Mouse (Mus musculus): ENCODE data around the gene Acad8. TPM values are rescaled to one million over a fixed set of nuclear protein-coding genes. Genes with fewer than 3 reads are reported as not detected.

The Acad8 gene
- total and polyA plus RNA-seq, 2 experiments from 2014 or later, result 33.7 to 40.5 TPM

- H3K9ac ChIP-seq (replicated peaks; ENCODE audit: low read depth, low read length), result no peak overlapping the region
- TF ChIP-seq EP300 (IDR thresholded peaks at IDR 0.05; ENCODE audit: low read depth) (no peak), CTCF (IDR thresholded peaks at IDR 0.05; ENCODE audit: low read depth) (no peak)
- 89% methylated on average over 2 of the region's 2 CpGs for WGBS
- peaks cover 35% of the 10 kb centered on the region for H3K36me3 ChIP-seq (replicated peaks; ENCODE audit: control insufficient read depth, insufficient read depth, low read length)
- no peaks in the 10 kb centered on the region for H3K4me1 ChIP-seq (ENCODE audit: control insufficient read depth, insufficient read depth)
- no peak overlapping the region for H3K4me2 ChIP-seq (ENCODE audit: low read depth, low read length)
- no peaks in the 10 kb centered on the region for H3K27me3 ChIP-seq (ENCODE audit: control insufficient read depth, insufficient read depth, low read length)
- ATAC-seq (ENCODE audit: insufficient read depth, low read depth), result no peak
- H3K27ac ChIP-seq (ENCODE audit: low read depth), result no peak overlapping the region
- H3K4me3 ChIP-seq (ENCODE audit: low read depth, low read length), result no peak overlapping the region
- H3K9me3 ChIP-seq (replicated peaks; ENCODE audit: control insufficient read depth, low read length), result no peaks in the 10 kb centered on the region
- no peak for DNase-seq (ENCODE audit: low spot score)
Observed at GRCm38 (mm10) chr9:26985090-26985613, 14.2 kb downstream of the Acad8 start.

- Histone ChIP-seq H3K9me3 (replicated peaks; ENCODE audit: control insufficient read depth, low read length) (no peaks in the 10 kb centered on the region), H3K36me3 (replicated peaks; ENCODE audit: control insufficient read depth, insufficient read depth, low read length) (peaks cover 61% of the 10 kb centered on the region), H3K4me1 (ENCODE audit: control insufficient read depth, insufficient read depth) (no peaks in the 10 kb centered on the region), H3K27ac (ENCODE audit: low read depth) (no peak overlapping the region), H3K4me2 (ENCODE audit: low read depth, low read length) (no peak overlapping the region), H3K4me3 (ENCODE audit: low read depth, low read length) (no peak overlapping the region), H3K27me3 (ENCODE audit: control insufficient read depth, insufficient read depth, low read length) (no peaks in the 10 kb centered on the region), H3K9ac (replicated peaks; ENCODE audit: low read depth, low read length) (no peak overlapping the region)
- DNase-seq (ENCODE audit: low spot score), result no peak
- TF ChIP-seq CTCF (IDR thresholded peaks at IDR 0.05; ENCODE audit: low read depth), result no peak
- ATAC-seq (ENCODE audit: insufficient read depth, low read depth), result no peak
- WGBS, result 92% methylated on average over 3 of the region's 3 CpGs
Observed at GRCm38 (mm10) chr9:26978776-26979175, 20.6 kb downstream of the Acad8 start.

DNA sequence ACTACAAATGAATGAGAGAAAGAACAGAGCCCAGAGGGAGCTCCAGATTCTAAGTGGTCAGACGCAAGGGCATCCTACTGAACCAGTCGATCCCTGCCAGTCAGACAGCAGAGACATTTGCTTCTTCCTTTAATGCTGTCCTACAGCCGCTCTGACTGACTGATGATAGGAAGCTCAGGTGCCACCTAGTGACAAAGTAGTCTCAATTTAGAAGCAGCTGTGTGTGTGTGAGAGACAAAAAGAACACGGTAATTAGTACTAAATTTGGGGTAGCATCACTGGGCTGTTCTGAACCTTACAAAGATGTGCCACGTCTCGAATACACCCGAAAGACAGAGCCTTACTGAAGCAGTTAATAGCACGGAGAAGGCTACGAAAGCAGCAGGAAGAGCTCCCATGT lies 21.6 kb downstream of the Acad8 start:
- H3K27me3 ChIP-seq (ENCODE audit: control insufficient read depth, insufficient read depth, low read length), result no peaks in the 10 kb centered on the region
- H3K4me3 ChIP-seq (ENCODE audit: low read depth, low read length), result no peak overlapping the region
- no peaks in the 10 kb centered on the region for H3K9me3 ChIP-seq (replicated peaks; ENCODE audit: control insufficient read depth, low read length)
- peaks cover 71% of the 10 kb centered on the region for H3K36me3 ChIP-seq (replicated peaks; ENCODE audit: control insufficient read depth, insufficient read depth, low read length)
- TF ChIP-seq CTCF (IDR thresholded peaks at IDR 0.05; ENCODE audit: low read depth) (peak; percentile 22), EP300 (IDR thresholded peaks at IDR 0.05; ENCODE audit: low read depth) (no peak)
- H3K4me1 ChIP-seq (ENCODE audit: control insufficient read depth, insufficient read depth), result no peaks in the 10 kb centered on the region
- H3K27ac ChIP-seq (ENCODE audit: low read depth), result no peak overlapping the region
- ATAC-seq (ENCODE audit: insufficient read depth, low read depth), result no peak
- H3K4me2 ChIP-seq (ENCODE audit: low read depth, low read length), result no peak overlapping the region
- 67% methylated on average over 9 of the region's 9 CpGs for WGBS
- DNase-seq (ENCODE audit: low spot score), result no peak
- H3K9ac ChIP-seq (replicated peaks; ENCODE audit: low read depth, low read length), result no peak overlapping the region

DNA sequence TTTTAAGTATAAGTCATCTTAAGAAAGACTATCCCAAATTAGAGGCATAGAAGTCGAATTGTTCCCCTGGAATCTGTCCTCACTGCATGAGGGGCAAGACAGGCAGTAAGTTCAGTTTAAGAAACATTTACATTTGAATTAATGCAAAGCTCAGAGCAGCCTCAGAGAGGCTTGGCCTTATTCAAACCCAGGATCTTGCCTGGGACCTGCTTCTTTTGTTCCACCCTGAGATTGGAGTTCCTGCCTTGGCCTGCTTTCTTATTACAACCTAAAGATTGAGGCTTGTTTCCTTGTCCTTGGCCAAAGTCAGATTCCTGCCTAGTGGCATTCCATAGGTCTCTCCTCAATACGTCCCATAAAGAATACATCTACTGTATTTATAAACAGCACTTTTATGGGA lies 51.6 kb downstream of the Acad8 start:
- H3K4me3 ChIP-seq (ENCODE audit: low read depth, low read length), result no peak overlapping the region

DNA sequence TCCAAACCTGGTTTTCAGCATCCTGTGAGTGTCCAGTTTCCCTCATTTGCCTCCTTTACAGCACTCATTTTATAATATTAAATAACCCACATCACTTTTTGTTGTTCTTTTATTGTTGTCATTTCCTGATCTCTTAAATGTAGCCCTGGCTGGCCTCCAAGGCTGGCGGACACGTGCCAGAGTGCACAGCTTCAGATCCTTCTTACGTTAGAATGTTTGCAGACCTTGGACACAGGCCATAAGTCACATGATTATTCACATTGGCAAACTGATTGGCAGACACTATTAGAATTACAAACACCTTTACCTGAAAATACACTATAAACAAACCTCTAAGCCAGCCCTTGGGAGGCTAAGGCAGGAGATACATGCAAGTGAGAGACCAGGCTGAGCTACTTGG lies 75.2 kb downstream of the Acad8 start:
- Histone ChIP-seq H3K9me3 (replicated peaks; ENCODE audit: control insufficient read depth, low read length) (no peaks in the 10 kb centered on the region), H3K27me3 (ENCODE audit: control insufficient read depth, insufficient read depth, low read length) (no peaks in the 10 kb centered on the region), H3K36me3 (replicated peaks; ENCODE audit: control insufficient read depth, insufficient read depth, low read length) (no peaks in the 10 kb centered on the region), H3K4me2 (ENCODE audit: low read depth, low read length) (no peak overlapping the region), H3K4me3 (ENCODE audit: low read depth, low read length) (no peak overlapping the region), H3K4me1 (ENCODE audit: control insufficient read depth, insufficient read depth) (peaks cover 8% of the 10 kb centered on the region; the same call in 1 of the 2 replicates), H3K27ac (ENCODE audit: low read depth) (no peak overlapping the region), H3K9ac (replicated peaks; ENCODE audit: low read depth, low read length) (no peak overlapping the region)
- ATAC-seq (ENCODE audit: insufficient read depth, low read depth), result no peak
- TF ChIP-seq CTCF (IDR thresholded peaks at IDR 0.05; ENCODE audit: low read depth), result no peak
- no peak for TF ChIP-seq EP300 (IDR thresholded peaks at IDR 0.05; ENCODE audit: low read depth)
- DNase-seq (ENCODE audit: low spot score), result no peak
- WGBS, result 18% methylated on average over 3 of the region's 3 CpGs

More for the DNA sequence above, 51.6 kb downstream of the Acad8 start:
- H3K9me3 ChIP-seq (replicated peaks; ENCODE audit: control insufficient read depth, low read length), result peaks cover 7% of the 10 kb centered on the region; the same call in 1 of the 2 replicates
- no peak overlapping the region for H3K4me2 ChIP-seq (ENCODE audit: low read depth, low read length)
- WGBS, result 63% methylated on average over 2 of the region's 2 CpGs
- ATAC-seq (ENCODE audit: insufficient read depth, low read depth), result no peak
- H3K36me3 ChIP-seq (replicated peaks; ENCODE audit: control insufficient read depth, insufficient read depth, low read length), result no peaks in the 10 kb centered on the region
- H3K27me3 ChIP-seq (ENCODE audit: control insufficient read depth, insufficient read depth, low read length), result no peaks in the 10 kb centered on the region
- H3K27ac ChIP-seq (ENCODE audit: low read depth), result no peak overlapping the region
- no peak overlapping the region for H3K9ac ChIP-seq (replicated peaks; ENCODE audit: low read depth, low read length)
- H3K4me1 ChIP-seq (ENCODE audit: control insufficient read depth, insufficient read depth), result no peaks in the 10 kb centered on the region
- DNase-seq (ENCODE audit: low spot score), result no peak
- TF ChIP-seq EP300 (IDR thresholded peaks at IDR 0.05; ENCODE audit: low read depth), result no peak

Other genes starting within 250 kb of the Acad8 start
- gene Glb1l2, start 193.1 kb downstream of the Acad8 start, total RNA-seq (2014; rRNA removed; ENCODE audit: low replicate concordance), result 0.23 TPM in 2 replicates
- 0.30 and 0.45 TPM in 2 replicates for gene Glb1l2, start 193.1 kb downstream of the Acad8 start, polyA plus RNA-seq (2015; fragmentation: Nextera tagmentation; extraction: Ambion mirVana)
- gene Glb1l3, start 138.7 kb downstream of the Acad8 start, total RNA-seq (2014; rRNA removed; ENCODE audit: low replicate concordance), result not detected in 2 replicates
- gene Glb1l3, start 138.7 kb downstream of the Acad8 start, polyA plus RNA-seq (2015; fragmentation: Nextera tagmentation; extraction: Ambion mirVana), result not detected in 2 replicates
- not detected in 2 replicates for gene Gm1110, start 76.5 kb downstream of the Acad8 start, total RNA-seq (2014; rRNA removed; ENCODE audit: low replicate concordance)
- gene Gm1110, start 76.5 kb downstream of the Acad8 start, polyA plus RNA-seq (2015; fragmentation: Nextera tagmentation; extraction: Ambion mirVana), result 0.15 and 0.18 TPM in 2 replicates
- gene Thyn1, start 144 bp upstream of the Acad8 start, total RNA-seq (2014; rRNA removed; ENCODE audit: low replicate concordance), result 12.9 and 23.2 TPM in 2 replicates
- gene Thyn1, start 144 bp upstream of the Acad8 start, polyA plus RNA-seq (2015; fragmentation: Nextera tagmentation; extraction: Ambion mirVana), result 74.9 and 77.7 TPM in 2 replicates
- gene Vps26b, start 30.5 kb upstream of the Acad8 start, total RNA-seq (2014; rRNA removed; ENCODE audit: low replicate concordance), result 30.6 and 34.4 TPM in 2 replicates
- gene Vps26b, start 30.5 kb upstream of the Acad8 start, polyA plus RNA-seq (2015; fragmentation: Nextera tagmentation; extraction: Ambion mirVana), result 12.6 and 13.3 TPM in 2 replicates
- 23.7 and 36.8 TPM in 2 replicates for gene Ncapd3, start 30.6 kb upstream of the Acad8 start, total RNA-seq (2014; rRNA removed; ENCODE audit: low replicate concordance)
- gene Ncapd3, start 30.6 kb upstream of the Acad8 start, polyA plus RNA-seq (2015; fragmentation: Nextera tagmentation; extraction: Ambion mirVana), result 10.4 and 10.5 TPM in 2 replicates
- gene Jam3, start 155.9 kb upstream of the Acad8 start, total RNA-seq (2014; rRNA removed; ENCODE audit: low replicate concordance), result 16.1 and 28.2 TPM in 2 replicates
- gene Jam3, start 155.9 kb upstream of the Acad8 start, polyA plus RNA-seq (2015; fragmentation: Nextera tagmentation; extraction: Ambion mirVana), result 25.5 and 25.7 TPM in 2 replicates